Comparison of ENCODE assay signal across 12 mouse cellular contexts in the genomic region with DNA sequence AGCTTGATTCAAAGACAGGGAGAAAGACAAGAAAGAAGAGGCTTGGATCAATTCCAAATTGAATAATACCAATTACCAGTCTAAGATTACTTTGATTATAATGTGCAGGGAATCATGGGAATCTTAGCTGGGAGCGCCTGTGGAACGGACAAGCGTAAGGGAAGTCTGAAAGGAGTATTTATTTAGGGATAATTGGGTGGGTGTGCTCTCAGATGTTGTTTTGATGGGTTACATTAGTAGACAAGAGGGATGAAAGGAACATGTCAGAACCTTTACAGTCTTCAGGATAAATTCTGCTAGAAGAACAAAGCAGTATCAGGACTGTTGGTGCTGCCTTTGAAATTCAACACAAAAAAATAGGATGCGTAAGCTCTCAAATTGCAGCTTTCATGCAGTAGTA.
"Had no signal": no experiment of that assay in that cellular context is flagged by ENCODE, and none has a peak within 500 bp of the region (broad histone marks: within the 10 kb centered on the region; RNA-seq: fewer than 3 reads in every experiment).

No protein-coding gene starts in this region.

- H3K4me2 ChIP-seq: limb, embryonic 15.5 days; liver, embryonic 12.5 days; lung, embryonic 14.5 days; midbrain, embryonic 11.5 days; neural tube, embryonic 13.5 days had no signal

- ATAC-seq: liver, embryonic 12.5 days had no signal

- H3K9ac ChIP-seq: limb, embryonic 15.5 days; liver, embryonic 12.5 days; lung, embryonic 14.5 days; neural tube, embryonic 13.5 days had no signal

- H3K36me3 ChIP-seq: limb, embryonic 15.5 days; liver, embryonic 12.5 days; neural tube, embryonic 13.5 days had no signal

- DNase-seq: kidney, adult 18-20 months; kidney, postnatal 14 days; lung, embryonic 14.5 days; lung, postnatal 10 days; lung, postnatal 4 days; thymus, adult 18-20 months; thymus, postnatal 14 days had no signal

- H3K4me1 ChIP-seq: limb, embryonic 15.5 days; liver, embryonic 12.5 days had no signal

- H3K9me3 ChIP-seq: limb, embryonic 15.5 days; liver, embryonic 12.5 days; neural tube, embryonic 13.5 days had no signal

- H3K27ac ChIP-seq: left cerebral cortex, adult 2 months; limb, embryonic 15.5 days; liver, embryonic 12.5 days; neural tube, embryonic 13.5 days had no signal

- H3K4me3 ChIP-seq: left cerebral cortex, adult 2 months; limb, embryonic 15.5 days; liver, embryonic 12.5 days; neural tube, embryonic 13.5 days had no signal

- H3K27me3 ChIP-seq: limb, embryonic 15.5 days; liver, embryonic 12.5 days; neural tube, embryonic 13.5 days had no signal
